ENCODE assay signal across 19 mouse cellular contexts in genomic region chr4:131879692-131880091, GRCm38 (mm10). TPM values are rescaled to one million over a fixed set of nuclear protein-coding genes. Genes with fewer than 3 reads are reported as not detected.
"Had no signal": no experiment of that assay in that cellular context is flagged by ENCODE, and none has a peak within 500 bp of the region (broad histone marks: within the 10 kb centered on the region; RNA-seq: fewer than 3 reads in every experiment).

No protein-coding gene starts in this region.

- H3K27ac ChIP-seq: limb, embryonic 12.5 days; limb, embryonic 15.5 days; liver, embryonic 14.5 days; lung, embryonic 15.5 days; midbrain, embryonic 10.5 days; stomach, postnatal 0 days had no signal

- H3K4me3 ChIP-seq: limb, embryonic 12.5 days; limb, embryonic 15.5 days; lung, embryonic 15.5 days; megakaryocyte, embryonic 14.5 days; midbrain, embryonic 10.5 days had no signal

- H3K9ac ChIP-seq: limb, embryonic 12.5 days; limb, embryonic 15.5 days; liver, embryonic 14.5 days; lung, embryonic 15.5 days had no signal

- H3K4me2 ChIP-seq: limb, embryonic 12.5 days; limb, embryonic 15.5 days; lung, embryonic 15.5 days had no signal

- H3K27me3 ChIP-seq: limb, embryonic 12.5 days; limb, embryonic 15.5 days; lung, embryonic 15.5 days; megakaryocyte, embryonic 14.5 days had no signal

- H3K9me3 ChIP-seq: limb, embryonic 12.5 days; limb, embryonic 15.5 days; lung, embryonic 15.5 days; megakaryocyte, embryonic 14.5 days; midbrain, embryonic 10.5 days had no signal

- DNase-seq: kidney, adult 8-10 months; kidney, postnatal 25 days; left cerebral cortex, postnatal 4 days; lung, adult 18-20 months; lung, postnatal 10 days; lung, postnatal 36 days; midbrain, embryonic 14.5 days; thymus, adult 2 months; thymus, postnatal 14 days; thymus, postnatal 4 days had no signal

- ATAC-seq: intestine, postnatal 0 days had no signal

RNA-seq across cellular contexts. Expression of gene Tmem200b, which starts 41.9 kb away (rescaled TPM):
- polyA plus RNA-seq: midbrain, embryonic 14.5 days; neural tube, embryonic 14.5 days had no signal
